Mouse (Mus musculus): ENCODE data around the gene Abtb1. TPM values are rescaled to one million over a fixed set of nuclear protein-coding genes. Genes with fewer than 3 reads are reported as not detected.

The Abtb1 gene
- polyA plus RNA-seq, 1 experiment from 2014 or later, result 34.5 TPM

- 59% methylated on average over 15 of the region's 15 CpGs for WGBS
- no peak overlapping the region for H3K9ac ChIP-seq
- H3K4me2 ChIP-seq (replicated peaks), result no peak overlapping the region
- H3K4me1 ChIP-seq, result peaks cover 22% of the 10 kb centered on the region
- no peak overlapping the region for H3K4me3 ChIP-seq (replicated peaks)
- H3K9me3 ChIP-seq (replicated peaks), result no peaks in the 10 kb centered on the region
- ATAC-seq (ENCODE audit: insufficient number of reproducible peaks, low FRiP score, low TSS enrichment, low read depth), result no peak
- no peaks in the 10 kb centered on the region for H3K36me3 ChIP-seq
- H3K27ac ChIP-seq (replicated peaks), result no peak overlapping the region
- H3K27me3 ChIP-seq, result no peaks in the 10 kb centered on the region
Measured at GRCm38 (mm10) chr6:88828206-88829009, 13.4 kb downstream of the Abtb1 start.

- no peak overlapping the region for H3K9ac ChIP-seq
- WGBS, result 59% methylated on average over 13 of the region's 13 CpGs
- no peak for ATAC-seq (ENCODE audit: insufficient number of reproducible peaks, low FRiP score, low TSS enrichment, low read depth)
Measured at GRCm38 (mm10) chr6:88827395-88828205, 14.2 kb downstream of the Abtb1 start.

GRCm38 (mm10) chr6:88826965-88827364 lies 14.8 kb downstream of the Abtb1 start:
- no peak overlapping the region for H3K4me3 ChIP-seq (replicated peaks)
- no peaks in the 10 kb centered on the region for H3K27me3 ChIP-seq
- no peak overlapping the region for H3K27ac ChIP-seq (replicated peaks)
- WGBS, result 72% methylated on average over 3 of the region's 3 CpGs
- no peaks in the 10 kb centered on the region for H3K36me3 ChIP-seq
- peaks cover 22% of the 10 kb centered on the region for H3K4me1 ChIP-seq
- no peak for ATAC-seq (ENCODE audit: insufficient number of reproducible peaks, low FRiP score, low TSS enrichment, low read depth)
- no peak overlapping the region for H3K9ac ChIP-seq
- no peak overlapping the region for H3K4me2 ChIP-seq (replicated peaks)
- H3K9me3 ChIP-seq (replicated peaks), result no peaks in the 10 kb centered on the region

More at GRCm38 (mm10) chr6:88827395-88828205, 14.2 kb downstream of the Abtb1 start:
- Histone ChIP-seq H3K27ac (replicated peaks) (no peak overlapping the region), H3K4me1 (peaks cover 22% of the 10 kb centered on the region), H3K4me3 (replicated peaks) (no peak overlapping the region), H3K36me3 (no peaks in the 10 kb centered on the region), H3K4me2 (replicated peaks) (no peak overlapping the region), H3K9me3 (replicated peaks) (no peaks in the 10 kb centered on the region), H3K27me3 (no peaks in the 10 kb centered on the region)

GRCm38 (mm10) chr6:88826545-88826944 lies 15.2 kb downstream of the Abtb1 start:
- H3K4me1 ChIP-seq, result peaks cover 22% of the 10 kb centered on the region
- no peaks in the 10 kb centered on the region for H3K27me3 ChIP-seq
- ATAC-seq (ENCODE audit: insufficient number of reproducible peaks, low FRiP score, low TSS enrichment, low read depth), result peak; percentile 43
- H3K4me3 ChIP-seq (replicated peaks), result no peak overlapping the region
- H3K27ac ChIP-seq (replicated peaks), result no peak overlapping the region
- no peak overlapping the region for H3K9ac ChIP-seq
- no peaks in the 10 kb centered on the region for H3K36me3 ChIP-seq
- WGBS, result 27% methylated on average over 6 of the region's 6 CpGs
- H3K9me3 ChIP-seq (replicated peaks), result no peaks in the 10 kb centered on the region
- H3K4me2 ChIP-seq (replicated peaks), result no peak overlapping the region

GRCm38 (mm10) chr6:88826088-88826487 lies 15.7 kb downstream of the Abtb1 start:
- no peak overlapping the region for H3K4me2 ChIP-seq (replicated peaks)
- no peak for ATAC-seq (ENCODE audit: insufficient number of reproducible peaks, low FRiP score, low TSS enrichment, low read depth)
- no peaks in the 10 kb centered on the region for H3K9me3 ChIP-seq (replicated peaks)
- no peak overlapping the region; the same call in 1 of the 2 replicates for H3K27ac ChIP-seq (replicated peaks)
- no peaks in the 10 kb centered on the region for H3K36me3 ChIP-seq
- 42% methylated on average over 3 of the region's 3 CpGs for WGBS
- no peaks in the 10 kb centered on the region for H3K27me3 ChIP-seq
- H3K4me3 ChIP-seq (replicated peaks), result no peak overlapping the region
- H3K4me1 ChIP-seq, result peaks cover 18% of the 10 kb centered on the region
- no peak overlapping the region for H3K9ac ChIP-seq

- Histone ChIP-seq H3K4me3 (replicated peaks) (no peak overlapping the region), H3K36me3 (no peaks in the 10 kb centered on the region), H3K4me2 (replicated peaks) (no peak overlapping the region), H3K27ac (replicated peaks) (no peak overlapping the region), H3K9me3 (replicated peaks) (no peaks in the 10 kb centered on the region), H3K27me3 (no peaks in the 10 kb centered on the region), H3K4me1 (peaks cover 18% of the 10 kb centered on the region), H3K9ac (no peak overlapping the region)
- no peak for ATAC-seq (ENCODE audit: insufficient number of reproducible peaks, low FRiP score, low TSS enrichment, low read depth)
- 63% methylated on average over 7 of the region's 7 CpGs for WGBS
Measured at GRCm38 (mm10) chr6:88824183-88824582, 17.6 kb downstream of the Abtb1 start.

- no peak overlapping the region for H3K9ac ChIP-seq
- H3K27me3 ChIP-seq, result no peaks in the 10 kb centered on the region
- peaks cover 9% of the 10 kb centered on the region for H3K4me1 ChIP-seq
- H3K27ac ChIP-seq (replicated peaks), result no peak overlapping the region
- H3K9me3 ChIP-seq (replicated peaks), result no peaks in the 10 kb centered on the region
- H3K4me2 ChIP-seq (replicated peaks), result no peak overlapping the region
- ATAC-seq (ENCODE audit: insufficient number of reproducible peaks, low FRiP score, low TSS enrichment, low read depth), result no peak
- H3K4me3 ChIP-seq (replicated peaks), result no peak overlapping the region
- no peaks in the 10 kb centered on the region for H3K36me3 ChIP-seq
- 80% methylated on average over 11 of the region's 11 CpGs for WGBS
Measured at GRCm38 (mm10) chr6:88821901-88822300, 19.9 kb downstream of the Abtb1 start.

- no peak for ATAC-seq (ENCODE audit: insufficient number of reproducible peaks, low FRiP score, low TSS enrichment, low read depth)
- Histone ChIP-seq H3K9ac (no peak overlapping the region), H3K36me3 (no peaks in the 10 kb centered on the region), H3K27ac (replicated peaks) (no peak overlapping the region), H3K4me3 (replicated peaks) (no peak overlapping the region), H3K27me3 (no peaks in the 10 kb centered on the region), H3K9me3 (replicated peaks) (no peaks in the 10 kb centered on the region), H3K4me2 (replicated peaks) (no peak overlapping the region), H3K4me1 (peaks cover 4% of the 10 kb centered on the region)
- WGBS, result 88% methylated on average over 6 of the region's 6 CpGs
Measured at GRCm38 (mm10) chr6:88821294-88821693, 20.5 kb downstream of the Abtb1 start.

GRCm38 (mm10) chr6:88820853-88821252 lies 20.9 kb downstream of the Abtb1 start:
- Histone ChIP-seq H3K36me3 (no peaks in the 10 kb centered on the region), H3K27me3 (no peaks in the 10 kb centered on the region), H3K9me3 (replicated peaks) (no peaks in the 10 kb centered on the region), H3K27ac (replicated peaks) (no peak overlapping the region), H3K9ac (no peak overlapping the region), H3K4me3 (replicated peaks) (no peak overlapping the region), H3K4me1 (no peaks in the 10 kb centered on the region), H3K4me2 (replicated peaks) (no peak overlapping the region)
- 36% methylated on average over 3 of the region's 3 CpGs for WGBS
- no peak for ATAC-seq (ENCODE audit: insufficient number of reproducible peaks, low FRiP score, low TSS enrichment, low read depth)

- Histone ChIP-seq H3K27me3 (no peaks in the 10 kb centered on the region), H3K36me3 (no peaks in the 10 kb centered on the region), H3K27ac (replicated peaks) (no peak overlapping the region), H3K4me1 (0 out of 2 replicates have a peak, but pooled peaks cover 6% of the 10 kb centered on the region), H3K4me2 (replicated peaks) (no peak overlapping the region), H3K4me3 (replicated peaks) (no peak overlapping the region), H3K9me3 (replicated peaks) (no peaks in the 10 kb centered on the region), H3K9ac (no peak overlapping the region)
- 84% methylated on average over 3 of the region's 3 CpGs for WGBS
- no peak for ATAC-seq (ENCODE audit: insufficient number of reproducible peaks, low FRiP score, low TSS enrichment, low read depth)
Measured at GRCm38 (mm10) chr6:88816913-88817312, 24.9 kb downstream of the Abtb1 start.

GRCm38 (mm10) chr6:88815489-88815888 lies 26.3 kb downstream of the Abtb1 start:
- H3K9me3 ChIP-seq (replicated peaks), result no peaks in the 10 kb centered on the region
- no peak for ATAC-seq (ENCODE audit: insufficient number of reproducible peaks, low FRiP score, low TSS enrichment, low read depth)
- no peaks in the 10 kb centered on the region for H3K36me3 ChIP-seq
- no peak overlapping the region for H3K9ac ChIP-seq
- H3K27ac ChIP-seq (replicated peaks), result no peak overlapping the region
- H3K4me2 ChIP-seq (replicated peaks), result no peak overlapping the region
- no peak overlapping the region for H3K4me3 ChIP-seq (replicated peaks)
- WGBS, result 81% methylated on average over 3 of the region's 3 CpGs
- no peaks in the 10 kb centered on the region for H3K27me3 ChIP-seq
- H3K4me1 ChIP-seq, result 0 out of 2 replicates have a peak, but pooled peaks cover 8% of the 10 kb centered on the region

Data from embryonic facial prominence, embryonic 15.5 days (tissue).